Mouse (Mus musculus) CH12.LX (cell line): Measurements from ENCODE around the gene S100a2. TPM values are rescaled to one million over a fixed set of nuclear protein-coding genes. Genes with fewer than 3 reads are reported as not detected.

Experiments
- DNase-seq: peaks from one replicate; pipeline ENCODE4 v3.0.0-alpha.2; 2013; ENCODE audit errors: extremely low read depth
- H3K27ac ChIP-seq: 2 replicates; pipeline ENCODE4 v1.5.1; 2012; ENCODE audit warnings: low read depth, mild to moderate bottlenecking, control low read depth, moderate library complexity; ENCODE audit not compliant: insufficient read depth
- H3K27me3 ChIP-seq: replicated peaks from 2 replicates; pipeline ENCODE3; 2012; ENCODE audit warnings: inconsistent platforms
- H3K36me3 ChIP-seq, 2 experiments: replicated peaks in 1 of 2; 2 replicates each; pipeline versions ENCODE3 to v1.6.1; 2012; ENCODE audit warnings: inconsistent platforms in 1 of 2, low read length in 1 of 2, mild to moderate bottlenecking in 1 of 2, mixed read lengths in 1 of 2, moderate library complexity in 1 of 2; ENCODE audit not compliant: control insufficient read depth in 1 of 2, insufficient read depth in 1 of 2
- H3K4me1 ChIP-seq, 2 experiments: 2 replicates each; pipeline ENCODE4 v1.6.1; 2012; ENCODE audit warnings: inconsistent platforms in 1 of 2, moderate library complexity in 1 of 2; ENCODE audit not compliant: insufficient read depth in 2 of 2, control insufficient read depth in 1 of 2
- H3K4me2 ChIP-seq: 2 replicates; pipeline ENCODE4 v1.6.1; 2012; ENCODE audit warnings: low read depth, mild to moderate bottlenecking, control low read depth; ENCODE audit not compliant: poor library complexity, insufficient read depth, severe bottlenecking
- H3K4me3 ChIP-seq, 3 experiments: fragments of 150-350 bp in 1 of 3; sonication (generic) in 1 of 3; replicated peaks in 1 of 3; 2 replicates each; pipeline versions ENCODE3 to v1.5.1; 2011 to 2012; ENCODE audit warnings: low read depth in 2 of 3, low read length in 2 of 3, mild to moderate bottlenecking in 2 of 3, moderate library complexity in 2 of 3, control low read depth in 1 of 3, improper control_type of control experiment in 1 of 3, inconsistent platforms in 1 of 3, mixed read lengths in 1 of 3; ENCODE audit not compliant: poor library complexity in 1 of 3
- H3K79me2 ChIP-seq: replicated peaks from 2 replicates; pipeline ENCODE4 v1.6.1; 2012; ENCODE audit warnings: mild to moderate bottlenecking, moderate library complexity; ENCODE audit not compliant: control insufficient read depth, poor library complexity, insufficient read depth, severe bottlenecking; ENCODE audit errors: extremely low read depth
- H3K9ac ChIP-seq: 2 replicates; pipeline ENCODE4 v1.6.1; 2012; ENCODE audit warnings: low read depth, mild to moderate bottlenecking, control low read depth, moderate library complexity; ENCODE audit not compliant: insufficient read depth
- H3K9me3 ChIP-seq: replicated peaks from 2 replicates; pipeline ENCODE3; 2012; ENCODE audit warnings: low read length, inconsistent platforms, mixed read lengths
- CHD1 ChIP-seq: IDR thresholded peaks from 2 replicates; pipeline ENCODE4 v1.6.1; 2012; ENCODE audit warnings: low read depth, low read length, improper control_type of control experiment, inconsistent platforms
- CTCF ChIP-seq, 2 experiments: IDR thresholded peaks in 1 of 2; conservative IDR thresholded peaks in 1 of 2; 2 replicates each; pipeline ENCODE4 v1.5.1; 2011 to 2012; ENCODE audit warnings: low read depth in 2 of 2, low read length in 2 of 2, improper control_type of control experiment in 1 of 2, inconsistent platforms in 1 of 2, mild to moderate bottlenecking in 1 of 2, moderate library complexity in 1 of 2
- MAZ ChIP-seq: IDR thresholded peaks from 2 replicates; pipeline ENCODE4 v1.6.1; 2012; ENCODE audit warnings: low read depth, mild to moderate bottlenecking, inconsistent platforms, low read length, improper control_type of control experiment, moderate library complexity
- MEF2A ChIP-seq: IDR thresholded peaks from 2 replicates; pipeline ENCODE4 v1.6.1; 2014; ENCODE audit warnings: low read depth, mild to moderate bottlenecking, inconsistent platforms, low read length, improper control_type of control experiment, borderline replicate concordance
- NELFE ChIP-seq: IDR thresholded peaks from 2 replicates; pipeline ENCODE4 v1.6.1; 2011; ENCODE audit warnings: low read depth, low read length, improper control_type of control experiment
- NRF1 ChIP-seq: IDR thresholded peaks from 2 replicates; pipeline ENCODE4 v1.6.1; 2014; ENCODE audit warnings: low read depth, mild to moderate bottlenecking, inconsistent platforms, low read length, improper control_type of control experiment, moderate library complexity
- POLR2A ChIP-seq: IDR thresholded peaks from 2 replicates; pipeline ENCODE4 v1.6.1; 2011; ENCODE audit warnings: low read depth, mild to moderate bottlenecking, improper control_type of control experiment, low read length
- RAD21 ChIP-seq: IDR thresholded peaks from 2 replicates; pipeline ENCODE4 v1.6.1; 2011; ENCODE audit warnings: low read depth, mild to moderate bottlenecking, low read length, improper control_type of control experiment, moderate library complexity
- USF1 ChIP-seq: IDR thresholded peaks from 2 replicates; pipeline ENCODE4 v1.6.1; 2014; ENCODE audit warnings: low read depth, mild to moderate bottlenecking, inconsistent platforms, low read length, improper control_type of control experiment
- ZC3H11A ChIP-seq: IDR thresholded peaks from 2 replicates; pipeline ENCODE4 v1.6.1; 2012; ENCODE audit warnings: low read depth, mild to moderate bottlenecking, inconsistent platforms, low read length, improper control_type of control experiment
- dilution Hi-C: fragments of 300-500 bp; cut with MboI; formaldehyde crosslinking; loops from 2 replicates; pipeline ENCODE4 v1.14.3; 2020; ENCODE audit warnings: low sequenced_read_pairs; ENCODE audit not compliant: extremely low pct_unique_long_range_greater_than_20kb, extremely low pct_ligation_motif_present
- in situ Hi-C: fragments of 300-500 bp; cut with MboI; formaldehyde crosslinking; loops from 3 replicates; pipeline ENCODE4 v1.14.3; 2019; ENCODE audit warnings: low sequenced_read_pairs, low pct_ligation_motif_present, low pct_unique_long_range_greater_than_20kb, mixed read lengths
- polyA plus RNA-seq: library from polyadenylated mRNA; unstranded; fragments of >175 nt; gene quantifications from 2 replicates; pipeline ENCODE4 v1.2.1, GENCODE M21; 2012; ENCODE audit warnings: low read depth; ENCODE audit not compliant: insufficient read length
- total RNA-seq, 2 experiments: library from RNA; depleted of rRNA; stranded (reverse); fragments of 300-350 nt in 1 of 2; fragments of >200 nt in 1 of 2; gene quantifications; 2 replicates each; pipeline ENCODE4 v1.2.3; 2012 to 2014

The S100a2 gene
- total and polyA plus RNA-seq, 3 experiments = not detected

DNA sequence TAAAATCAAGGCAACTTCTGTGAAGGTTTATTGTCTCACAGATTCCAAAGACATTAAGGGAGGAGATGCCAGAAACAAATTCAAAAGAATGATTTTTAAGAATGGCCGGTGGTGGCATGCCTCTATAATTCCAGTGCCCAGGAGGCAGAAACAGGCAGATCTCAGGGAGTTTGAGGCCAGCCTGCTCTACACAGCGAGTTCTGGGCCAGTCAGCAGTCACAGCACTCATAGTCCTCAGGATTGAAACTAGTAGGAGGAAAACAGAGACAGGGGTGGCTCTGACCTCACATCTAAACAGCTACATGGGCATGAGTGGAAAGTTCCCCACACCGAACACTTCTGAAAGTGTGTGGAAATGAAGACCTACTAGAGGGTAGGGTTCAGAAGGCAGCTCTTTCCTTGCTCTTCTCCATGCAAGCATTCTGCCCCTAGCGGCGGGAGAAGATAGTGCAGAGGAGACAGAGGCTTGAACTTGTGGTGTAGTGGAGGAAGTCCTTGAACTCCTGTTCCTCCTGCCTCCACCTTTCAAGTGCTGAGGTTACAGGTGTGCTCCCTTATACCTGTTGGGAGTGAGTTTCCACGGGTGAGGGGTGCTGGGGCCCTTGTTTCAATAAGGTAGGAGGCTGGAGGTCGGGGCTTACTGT, 49.6 kb downstream of the S100a2 start:
- in situ Hi-C loops (no loop called here), dilution Hi-C loops (no loop called here)
- Histone ChIP-seq H3K79me2 (no peaks in the 10 kb centered on the region), H3K27ac (no peak overlapping the region), H3K9me3 (no peaks in the 10 kb centered on the region), H3K4me2 (no peak overlapping the region), H3K4me3 (no peak overlapping the region), H3K9ac (no peak overlapping the region), H3K27me3 (peaks cover 30% of the 10 kb centered on the region), H3K4me1 (no peaks in the 10 kb centered on the region), H3K36me3 (no peaks in the 10 kb centered on the region)
- peak; percentile 61 for DNase-seq
- TF ChIP-seq NELFE = no peak
- TF ChIP-seq RAD21 = peak; percentile 32
- TF ChIP-seq MEF2A = no peak
- no peak for TF ChIP-seq POLR2A
- TF ChIP-seq CTCF (conservative IDR thresholded peaks at IDR 0.05 in 1 of 2, IDR thresholded peaks at IDR 0.05 in 1 of 2; ENCODE audit: low read depth in 2 of 2, low read length in 2 of 2) = peak; percentile 82 to 90
- no peak for TF ChIP-seq ZC3H11A

DNA sequence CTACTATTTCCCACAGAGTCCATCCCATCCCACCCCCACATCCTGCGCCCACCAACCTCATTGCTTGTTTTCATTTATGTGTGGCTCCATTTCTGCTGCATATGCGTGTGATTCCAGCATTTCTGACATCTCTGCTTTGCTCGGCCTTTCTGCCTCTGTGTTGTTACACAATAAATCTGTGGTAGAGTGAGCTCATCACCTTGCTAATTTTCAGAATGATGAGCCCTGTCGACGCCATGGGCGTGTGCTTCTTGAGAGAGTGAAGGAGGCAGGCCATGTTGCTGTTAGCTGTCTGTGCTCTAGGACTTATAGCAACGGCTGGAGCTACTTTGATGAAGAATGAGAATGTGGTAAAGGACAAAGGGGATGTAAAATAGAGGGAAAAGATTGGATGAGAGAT, 50.9 kb downstream of the S100a2 start:
- H3K36me3 ChIP-seq = no peaks in the 10 kb centered on the region
- H3K27ac ChIP-seq = no peak overlapping the region
- DNase-seq = no peak
- no peak overlapping the region for H3K4me3 ChIP-seq
- TF ChIP-seq MAZ = no peak
- no peak for TF ChIP-seq USF1
- TF ChIP-seq NRF1 = no peak
- TF ChIP-seq CHD1 = no peak
- dilution Hi-C loops (no loop called here), in situ Hi-C loops (no loop called here)
- no peak overlapping the region for H3K9ac ChIP-seq
- H3K79me2 ChIP-seq = no peaks in the 10 kb centered on the region
- no peak overlapping the region for H3K4me2 ChIP-seq
- H3K4me1 ChIP-seq = no peaks in the 10 kb centered on the region
- no peaks in the 10 kb centered on the region for H3K9me3 ChIP-seq
- peaks cover 37% of the 10 kb centered on the region for H3K27me3 ChIP-seq

Other genes with a start within 250 kb of the S100a2 start
- 2.6 TPM in 2 replicates for gene Slc27a3, start 200.3 kb upstream of the S100a2 start, total RNA-seq (2012; rRNA removed)
- gene Slc27a3, start 200.3 kb upstream of the S100a2 start, total RNA-seq (2014; rRNA removed) = 1.3 and 1.5 TPM in 2 replicates
- 1.6 and 1.9 TPM in 2 replicates for gene Slc27a3, start 200.3 kb upstream of the S100a2 start, polyA plus RNA-seq
- 30.7 and 36.5 TPM in 2 replicates for gene Ints3, start 156.6 kb upstream of the S100a2 start, total RNA-seq (2012; rRNA removed)
- gene Ints3, start 156.6 kb upstream of the S100a2 start, total RNA-seq (2014; rRNA removed) = 20.3 and 20.5 TPM in 2 replicates
- 37.9 and 45.9 TPM in 2 replicates for gene Ints3, start 156.6 kb upstream of the S100a2 start, polyA plus RNA-seq
- gene Npr1, start 124.4 kb upstream of the S100a2 start, total RNA-seq (2012; rRNA removed) = 0.13 TPM in 2 replicates
- not detected in 2 replicates for gene Npr1, start 124.4 kb upstream of the S100a2 start, total RNA-seq (2014; rRNA removed)
- gene Npr1, start 124.4 kb upstream of the S100a2 start, polyA plus RNA-seq = not detected in 2 replicates
- 120 and 148 TPM in 2 replicates for gene Ilf2, start 114.1 kb upstream of the S100a2 start, total RNA-seq (2012; rRNA removed)
- 182 and 208 TPM in 2 replicates for gene Ilf2, start 114.1 kb upstream of the S100a2 start, total RNA-seq (2014; rRNA removed)
- 197 and 199 TPM in 2 replicates for gene Ilf2, start 114.1 kb upstream of the S100a2 start, polyA plus RNA-seq
- gene Snapin, start 99.2 kb upstream of the S100a2 start, total RNA-seq (2012; rRNA removed) = 18.4 and 18.9 TPM in 2 replicates
- 39.8 and 42.0 TPM in 2 replicates for gene Snapin, start 99.2 kb upstream of the S100a2 start, total RNA-seq (2014; rRNA removed)
- 33.0 and 37.8 TPM in 2 replicates for gene Snapin, start 99.2 kb upstream of the S100a2 start, polyA plus RNA-seq
- 88.5 and 106 TPM in 2 replicates for gene Chtop, start 80.7 kb upstream of the S100a2 start, total RNA-seq (2012; rRNA removed)
- 130 and 134 TPM in 2 replicates for gene Chtop, start 80.7 kb upstream of the S100a2 start, total RNA-seq (2014; rRNA removed)
- 126 and 137 TPM in 2 replicates for gene Chtop, start 80.7 kb upstream of the S100a2 start, polyA plus RNA-seq
- gene S100a1, start 75.9 kb upstream of the S100a2 start, total RNA-seq (2012; rRNA removed) = 8.9 and 13.2 TPM in 2 replicates
- 2.6 and 3.8 TPM in 2 replicates for gene S100a1, start 75.9 kb upstream of the S100a2 start, total RNA-seq (2014; rRNA removed)
- 2.7 and 5.0 TPM in 2 replicates for gene S100a1, start 75.9 kb upstream of the S100a2 start, polyA plus RNA-seq
- gene S100a13, start 75.8 kb upstream of the S100a2 start, total RNA-seq (2012; rRNA removed) = 35.5 and 37.1 TPM in 2 replicates
- gene S100a13, start 75.8 kb upstream of the S100a2 start, total RNA-seq (2014; rRNA removed) = 37.1 and 41.6 TPM in 2 replicates
- gene S100a13, start 75.8 kb upstream of the S100a2 start, polyA plus RNA-seq = 19.3 and 22.1 TPM in 2 replicates
- gene S100a14, start 63.4 kb upstream of the S100a2 start, total RNA-seq (2012; rRNA removed) = not detected in 2 replicates
- gene S100a14, start 63.4 kb upstream of the S100a2 start, total RNA-seq (2014; rRNA removed) = not detected in 2 replicates
- gene S100a14, start 63.4 kb upstream of the S100a2 start, polyA plus RNA-seq = not detected in 2 replicates
- not detected in 2 replicates for gene S100a16, start 53.0 kb upstream of the S100a2 start, total RNA-seq (2012; rRNA removed)
- gene S100a16, start 53.0 kb upstream of the S100a2 start, total RNA-seq (2014; rRNA removed) = not detected in 2 replicates
- not detected in 2 replicates for gene S100a16, start 53.0 kb upstream of the S100a2 start, polyA plus RNA-seq
- not detected in 2 replicates for gene S100a3, start 29.7 kb upstream of the S100a2 start, total RNA-seq (2012; rRNA removed)
- not detected in 2 replicates for gene S100a3, start 29.7 kb upstream of the S100a2 start, total RNA-seq (2014; rRNA removed)
- gene S100a3, start 29.7 kb upstream of the S100a2 start, polyA plus RNA-seq = not detected in 2 replicates
- not detected in 2 replicates for gene Gm42674, start 11.7 kb downstream of the S100a2 start, total RNA-seq (2012; rRNA removed)
- not detected in 2 replicates for gene Gm42674, start 11.7 kb downstream of the S100a2 start, total RNA-seq (2014; rRNA removed)
- gene Gm42674, start 11.7 kb downstream of the S100a2 start, polyA plus RNA-seq = not detected in 2 replicates
- 0.76 TPM in 1 of 2 replicates, not detected in the other for gene S100a4, start 13.5 kb downstream of the S100a2 start, total RNA-seq (2012; rRNA removed)
- 1.1 and 1.2 TPM in 2 replicates for gene S100a4, start 13.5 kb downstream of the S100a2 start, total RNA-seq (2014; rRNA removed)
- 0.86 TPM in 1 of 2 replicates, not detected in the other for gene S100a4, start 13.5 kb downstream of the S100a2 start, polyA plus RNA-seq
- not detected in 2 replicates for gene S100a5, start 18.3 kb downstream of the S100a2 start, total RNA-seq (2012; rRNA removed)
- gene S100a5, start 18.3 kb downstream of the S100a2 start, total RNA-seq (2014; rRNA removed) = not detected in 2 replicates
- gene S100a5, start 18.3 kb downstream of the S100a2 start, polyA plus RNA-seq = not detected in 2 replicates
- gene S100a6, start 22.6 kb downstream of the S100a2 start, total RNA-seq (2012; rRNA removed) = not detected in 2 replicates
- gene S100a6, start 22.6 kb downstream of the S100a2 start, total RNA-seq (2014; rRNA removed) = not detected in 2 replicates
- not detected in 2 replicates for gene S100a6, start 22.6 kb downstream of the S100a2 start, polyA plus RNA-seq
- not detected in 2 replicates for gene S100a7a, start 63.8 kb downstream of the S100a2 start, total RNA-seq (2012; rRNA removed)
- gene S100a7a, start 63.8 kb downstream of the S100a2 start, total RNA-seq (2014; rRNA removed) = not detected in 2 replicates
- gene S100a7a, start 63.8 kb downstream of the S100a2 start, polyA plus RNA-seq = not detected in 2 replicates
- not detected in 2 replicates for gene S100a8, start 78.7 kb downstream of the S100a2 start, total RNA-seq (2012; rRNA removed)
- gene S100a8, start 78.7 kb downstream of the S100a2 start, total RNA-seq (2014; rRNA removed) = not detected in 2 replicates
- gene S100a8, start 78.7 kb downstream of the S100a2 start, polyA plus RNA-seq = not detected in 2 replicates
- gene S100a9, start 105.5 kb downstream of the S100a2 start, total RNA-seq (2012; rRNA removed) = not detected in 2 replicates
- not detected in 2 replicates for gene S100a9, start 105.5 kb downstream of the S100a2 start, total RNA-seq (2014; rRNA removed)
- gene S100a9, start 105.5 kb downstream of the S100a2 start, polyA plus RNA-seq = not detected in 2 replicates
- gene Pglyrp4, start 136.7 kb downstream of the S100a2 start, total RNA-seq (2012; rRNA removed) = not detected in 2 replicates
- gene Pglyrp4, start 136.7 kb downstream of the S100a2 start, total RNA-seq (2014; rRNA removed) = not detected in 2 replicates
- not detected in 2 replicates for gene Pglyrp4, start 136.7 kb downstream of the S100a2 start, polyA plus RNA-seq
- not detected in 2 replicates for gene Gm5849, start 187.6 kb downstream of the S100a2 start, total RNA-seq (2012; rRNA removed)
- not detected in 2 replicates for gene Gm5849, start 187.6 kb downstream of the S100a2 start, total RNA-seq (2014; rRNA removed)
- not detected in 2 replicates for gene Gm5849, start 187.6 kb downstream of the S100a2 start, polyA plus RNA-seq